Mouse (Mus musculus) adrenal gland, postnatal 25 days (tissue): Measurements from ENCODE around the gene 0610009B22Rik. TPM values are rescaled to one million over a fixed set of nuclear protein-coding genes. Genes with fewer than 3 reads are reported as not detected.

ENCODE experiments used
- DNase-seq: peaks from one replicate; pipeline ENCODE4 v3.0.0; 2021; ENCODE audit warnings: mixed read lengths
- total RNA-seq: library from RNA; stranded (reverse); gene quantifications from 2 replicates; pipeline ENCODE4 v1.2.3, GENCODE M21; 2021

Gene 0610009B22Rik
- total RNA-seq, 1 experiment from 2014 or later: 55.1 TPM

DNA sequence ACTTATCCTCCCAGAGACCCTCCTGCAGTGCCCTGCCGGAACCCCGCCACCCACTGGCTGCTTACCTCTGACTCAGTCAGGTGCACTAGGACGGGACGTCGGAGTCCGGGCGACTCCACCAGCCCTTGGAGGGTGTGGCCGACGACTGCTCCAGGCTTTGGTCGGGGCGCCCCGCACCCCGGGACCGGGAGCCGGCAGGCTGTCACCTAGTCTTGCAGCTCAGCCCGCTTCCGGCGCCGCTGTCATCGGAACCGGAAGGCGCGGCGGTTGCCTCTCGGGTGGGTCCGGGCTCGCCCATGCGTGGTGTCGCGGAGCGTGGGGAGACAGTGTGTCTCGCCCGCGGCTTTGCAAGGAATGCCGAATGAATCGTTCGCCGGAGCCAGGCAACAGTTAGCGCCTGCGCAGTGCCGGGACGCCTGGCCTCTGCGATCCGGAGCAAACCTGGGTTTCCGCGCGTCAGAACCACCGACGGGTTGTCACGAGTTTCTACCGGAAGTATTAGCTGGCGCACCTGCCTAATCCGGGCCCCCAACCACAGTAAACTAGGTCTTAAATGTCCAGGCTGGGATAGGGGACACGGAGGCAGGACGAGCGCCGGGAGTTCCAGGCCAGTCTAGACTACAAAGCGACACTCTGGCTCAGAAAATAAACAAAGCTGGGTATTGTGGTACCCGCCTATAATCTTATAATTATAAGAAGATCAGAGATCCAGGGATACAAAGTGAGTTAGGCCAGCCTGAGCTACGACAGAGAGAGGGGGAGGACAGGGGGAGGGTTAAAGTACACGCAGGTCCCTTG, 53.0 kb downstream of the 0610009B22Rik start, which contains the start of gene Rmnd5b:
Gene Rmnd5b (minus strand): TSS at position 372 of the 798 bp plus-strand sequence.
- DNase-seq: peak; percentile 87

Other genes with a start within 250 kb of the 0610009B22Rik start
- gene Phykpl, start 104.1 kb downstream of the 0610009B22Rik start, total RNA-seq: 40.0 and 41.3 TPM in 2 replicates
- 304 and 331 TPM in 2 replicates for gene Hnrnpab, start 82.0 kb downstream of the 0610009B22Rik start, total RNA-seq
- 68.0 and 76.9 TPM in 2 replicates for gene Nhp2, start 69.1 kb downstream of the 0610009B22Rik start, total RNA-seq
- gene Rmnd5b, start 53.0 kb downstream of the 0610009B22Rik start, total RNA-seq: 54.7 and 55.8 TPM in 2 replicates
- 11.1 and 13.7 TPM in 2 replicates for gene N4bp3, start 38.0 kb downstream of the 0610009B22Rik start, total RNA-seq
- gene D930048N14Rik, start 37.9 kb downstream of the 0610009B22Rik start, total RNA-seq: 3.5 and 4.0 TPM in 2 replicates
- 33.8 and 41.2 TPM in 2 replicates for gene Sec24a, start 74.8 kb upstream of the 0610009B22Rik start, total RNA-seq
- gene Sar1b, start 74.8 kb upstream of the 0610009B22Rik start, total RNA-seq: 93.6 and 96.4 TPM in 2 replicates
- gene Jade2, start 168.8 kb upstream of the 0610009B22Rik start, total RNA-seq: 16.3 and 19.8 TPM in 2 replicates